Mouse (Mus musculus) myocyte (in vitro differentiated cells): ENCODE data around the gene Ascc1. TPM values are rescaled to one million over a fixed set of nuclear protein-coding genes. Genes with fewer than 3 reads are reported as not detected.

Source experiments
- H3K27me3 ChIP-seq: one replicate; pipeline ENCODE4 v1.6.1; 2011; ENCODE audit not compliant: control insufficient read depth, insufficient read depth, insufficient read length
- H3K36me3 ChIP-seq: one replicate; pipeline ENCODE4 v1.6.1; 2011; ENCODE audit not compliant: control insufficient read depth, insufficient read depth
- H3K4me2 ChIP-seq: one replicate; pipeline ENCODE4 v1.6.1; 2011; ENCODE audit warnings: low read depth, control low read depth
- H3K4me3 ChIP-seq: one replicate; pipeline ENCODE4 v1.5.1; 2011; ENCODE audit warnings: mild to moderate bottlenecking, control low read depth, moderate library complexity
- H3K79me2 ChIP-seq: one replicate; pipeline ENCODE4 v1.6.1; 2011; ENCODE audit not compliant: control insufficient read depth, insufficient read depth
- H3ac ChIP-seq: one replicate; pipeline ENCODE4 v1.6.1; 2011; ENCODE audit not compliant: control insufficient read depth, insufficient read length
- CEBPB ChIP-seq: IDR thresholded peaks from 2 replicates; pipeline ENCODE4 v1.6.1; 2011; ENCODE audit warnings: mild to moderate bottlenecking, moderate library complexity; ENCODE audit not compliant: poor library complexity, insufficient read depth, severe bottlenecking
- E2F4 ChIP-seq: IDR thresholded peaks from one replicate; pipeline ENCODE4 v1.6.1; 2011; ENCODE audit warnings: mild to moderate bottlenecking, control low read depth, moderate library complexity; ENCODE audit not compliant: insufficient read depth
- MAX ChIP-seq: IDR thresholded peaks from one replicate; pipeline ENCODE4 v1.6.1; 2011; ENCODE audit warnings: low read depth, mild to moderate bottlenecking, control low read depth
- MYOD1 ChIP-seq, 3 experiments: IDR thresholded peaks; one replicate each; pipeline ENCODE4 v1.6.1; 2011; ENCODE audit warnings: control low read depth in 2 of 3, low read depth in 2 of 3, mild to moderate bottlenecking in 2 of 3, moderate library complexity in 1 of 3; ENCODE audit not compliant: insufficient read length in 2 of 3, control insufficient read depth in 1 of 3
- MYOG ChIP-seq, 3 experiments: IDR thresholded peaks; one replicate each; pipeline ENCODE4 v1.6.1; 2011; ENCODE audit warnings: control low read depth in 2 of 3, low read depth in 2 of 3, mild to moderate bottlenecking in 2 of 3; ENCODE audit not compliant: insufficient read length in 2 of 3, control insufficient read depth in 1 of 3, insufficient read depth in 1 of 3
- POLR2A ChIP-seq: IDR thresholded peaks from one replicate; pipeline ENCODE4 v1.6.1; 2011; ENCODE audit warnings: low read depth, mild to moderate bottlenecking, control low read depth, moderate library complexity; ENCODE audit not compliant: insufficient read length
- POLR2AphosphoS2 ChIP-seq: IDR thresholded peaks from one replicate; pipeline ENCODE4 v1.6.1; 2011; ENCODE audit warnings: low read depth, control low read depth; ENCODE audit not compliant: insufficient read length
- REST ChIP-seq: IDR thresholded peaks from one replicate; pipeline ENCODE4 v1.6.1; 2011; ENCODE audit warnings: mild to moderate bottlenecking, control low read depth, moderate library complexity; ENCODE audit not compliant: insufficient read depth, insufficient read length
- SRF ChIP-seq: IDR thresholded peaks from one replicate; pipeline ENCODE4 v1.6.1; 2011; ENCODE audit warnings: low read depth; ENCODE audit not compliant: control insufficient read depth, insufficient read length
- TCF12 ChIP-seq: IDR thresholded peaks from one replicate; pipeline ENCODE4 v1.6.1; 2011; ENCODE audit warnings: mild to moderate bottlenecking, control low read depth; ENCODE audit not compliant: poor library complexity, insufficient read depth, severe bottlenecking
- TCF3 ChIP-seq: IDR thresholded peaks from one replicate; pipeline ENCODE4 v1.6.1; 2011; ENCODE audit warnings: low read depth, control low read depth; ENCODE audit not compliant: insufficient read length
- USF1 ChIP-seq: IDR thresholded peaks from one replicate; pipeline ENCODE4 v1.6.1; 2011; ENCODE audit warnings: low read depth, mild to moderate bottlenecking, control low read depth, moderate library complexity
- polyA plus RNA-seq: library from polyadenylated mRNA; unstranded; fragments of >200 nt; fragmentation: generic; extraction: Trizol; gene quantifications from one replicate; pipeline ENCODE4 v1.2.1, GENCODE M21; 2012; ENCODE audit warnings: missing spikeins

Gene Ascc1
- polyA plus RNA-seq, 1 experiment: 36.7 TPM

DNA sequence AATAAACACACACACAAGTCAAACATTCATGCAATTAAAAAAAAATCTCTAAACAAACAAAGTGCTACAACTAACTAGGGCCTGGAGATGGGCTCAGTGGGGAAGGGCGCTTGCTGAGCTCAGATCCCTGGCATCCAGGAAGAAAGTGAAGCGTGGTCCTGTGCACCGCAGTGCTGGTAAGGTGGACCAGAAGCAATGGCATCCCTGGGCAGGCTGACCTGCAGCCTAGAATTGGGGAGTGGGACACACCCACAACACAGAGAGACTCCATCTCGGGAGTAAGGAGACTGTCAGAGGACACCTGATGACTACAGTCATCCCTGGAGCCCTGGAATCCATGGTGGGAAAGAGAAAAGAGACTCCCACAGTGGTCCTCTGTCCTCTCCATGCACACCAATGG, 29.2 kb upstream of the Ascc1 start:
- H3K27me3 ChIP-seq: no peaks in the 10 kb centered on the region
- no peak overlapping the region for H3K4me3 ChIP-seq
- H3ac ChIP-seq: no peak overlapping the region
- H3K79me2 ChIP-seq: no peaks in the 10 kb centered on the region
- H3K36me3 ChIP-seq: no peaks in the 10 kb centered on the region
- TF ChIP-seq MYOG (IDR thresholded peaks at IDR 0.05; ENCODE audit: control insufficient read depth in 1 of 3, insufficient read depth in 1 of 3, insufficient read length in 2 of 3, low read depth in 2 of 3): no peak
- TF ChIP-seq USF1: no peak
- no peak for TF ChIP-seq REST
- no peak for TF ChIP-seq E2F4
- no peak for TF ChIP-seq MYOD1 (IDR thresholded peaks at IDR 0.05; ENCODE audit: control insufficient read depth in 1 of 3, insufficient read length in 2 of 3, low read depth in 2 of 3)
- TF ChIP-seq SRF: no peak
- no peak for TF ChIP-seq CEBPB
- TF ChIP-seq POLR2AphosphoS2: no peak
- no peak for TF ChIP-seq MAX
- H3K4me2 ChIP-seq: no peak overlapping the region

GRCm38 (mm10) chr10:59974191-59974664, 28.4 kb upstream of the Ascc1 start:
- no peak overlapping the region for H3ac ChIP-seq
- TF ChIP-seq MAX (no peak), MYOD1 (IDR thresholded peaks at IDR 0.05; ENCODE audit: control insufficient read depth in 1 of 3, insufficient read length in 2 of 3, low read depth in 2 of 3) (no peak), E2F4 (no peak), CEBPB (no peak), TCF3 (no peak), POLR2AphosphoS2 (no peak), POLR2A (no peak), USF1 (no peak), REST (no peak), SRF (no peak)
- no peak overlapping the region for H3K4me3 ChIP-seq
- no peaks in the 10 kb centered on the region for H3K36me3 ChIP-seq
- H3K27me3 ChIP-seq: no peaks in the 10 kb centered on the region
- no peaks in the 10 kb centered on the region for H3K79me2 ChIP-seq
- no peak overlapping the region for H3K4me2 ChIP-seq

DNA sequence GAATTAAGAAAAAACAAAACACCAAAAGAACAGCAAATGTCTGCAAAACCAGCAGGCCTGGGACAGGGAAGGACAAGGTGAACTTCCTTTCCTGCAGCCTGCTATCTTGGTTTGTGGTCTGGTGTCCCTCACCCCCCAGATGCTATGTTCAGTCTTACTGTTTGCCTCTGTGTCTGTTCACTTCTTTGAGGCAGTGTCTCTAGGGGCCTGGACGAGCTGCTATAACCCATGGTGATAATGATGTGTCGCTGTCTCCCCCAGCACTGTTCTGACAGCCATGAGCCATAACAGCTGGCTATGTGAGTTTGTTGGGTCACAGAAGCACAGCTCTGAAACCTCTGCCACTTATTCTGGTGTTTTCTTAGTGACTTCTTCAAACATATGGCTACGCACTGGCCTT, 27.8 kb upstream of the Ascc1 start:
- TF ChIP-seq POLR2A (no peak), E2F4 (no peak), MAX (no peak), TCF3 (no peak), CEBPB (no peak), REST (no peak), MYOD1 (IDR thresholded peaks at IDR 0.05; ENCODE audit: control insufficient read depth in 1 of 3, insufficient read length in 2 of 3, low read depth in 2 of 3) (no peak), USF1 (no peak), POLR2AphosphoS2 (no peak), MYOG (IDR thresholded peaks at IDR 0.05; ENCODE audit: control insufficient read depth in 1 of 3, insufficient read depth in 1 of 3, insufficient read length in 2 of 3, low read depth in 2 of 3) (no peak), TCF12 (no peak)
- no peak overlapping the region for H3K4me2 ChIP-seq
- H3K79me2 ChIP-seq: no peaks in the 10 kb centered on the region
- H3K27me3 ChIP-seq: no peaks in the 10 kb centered on the region
- no peak overlapping the region for H3ac ChIP-seq
- no peaks in the 10 kb centered on the region for H3K36me3 ChIP-seq
- H3K4me3 ChIP-seq: no peak overlapping the region

DNA sequence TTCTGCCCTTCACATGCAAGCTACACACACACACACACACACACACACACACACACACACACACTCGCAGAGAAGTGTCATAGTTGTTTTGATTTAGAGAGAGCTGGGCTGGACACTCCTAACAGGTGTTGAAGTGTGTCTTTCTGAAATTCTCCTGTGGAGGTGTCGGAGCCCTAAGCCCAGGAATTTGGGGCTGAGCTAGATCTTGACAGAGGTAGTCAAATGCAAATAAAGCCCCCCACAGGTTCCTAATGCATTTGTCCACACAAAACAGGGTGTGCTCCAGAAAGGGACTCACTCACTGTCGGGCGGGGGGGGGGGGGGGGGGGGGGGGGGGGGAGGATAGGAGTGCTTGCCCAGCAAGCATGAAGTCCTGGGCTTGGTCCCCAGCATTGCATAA, 25.5 kb upstream of the Ascc1 start:
- Histone ChIP-seq H3ac (no peak overlapping the region), H3K36me3 (no peaks in the 10 kb centered on the region), H3K4me2 (peak overlapping the region; percentile 51), H3K4me3 (no peak overlapping the region), H3K79me2 (no peaks in the 10 kb centered on the region), H3K27me3 (no peaks in the 10 kb centered on the region)
- no peak for TF ChIP-seq POLR2A
- no peak for TF ChIP-seq REST
- no peak for TF ChIP-seq TCF3
- TF ChIP-seq SRF: no peak
- no peak for TF ChIP-seq TCF12
- no peak for TF ChIP-seq USF1
- TF ChIP-seq CEBPB: no peak
- no peak for TF ChIP-seq POLR2AphosphoS2

DNA sequence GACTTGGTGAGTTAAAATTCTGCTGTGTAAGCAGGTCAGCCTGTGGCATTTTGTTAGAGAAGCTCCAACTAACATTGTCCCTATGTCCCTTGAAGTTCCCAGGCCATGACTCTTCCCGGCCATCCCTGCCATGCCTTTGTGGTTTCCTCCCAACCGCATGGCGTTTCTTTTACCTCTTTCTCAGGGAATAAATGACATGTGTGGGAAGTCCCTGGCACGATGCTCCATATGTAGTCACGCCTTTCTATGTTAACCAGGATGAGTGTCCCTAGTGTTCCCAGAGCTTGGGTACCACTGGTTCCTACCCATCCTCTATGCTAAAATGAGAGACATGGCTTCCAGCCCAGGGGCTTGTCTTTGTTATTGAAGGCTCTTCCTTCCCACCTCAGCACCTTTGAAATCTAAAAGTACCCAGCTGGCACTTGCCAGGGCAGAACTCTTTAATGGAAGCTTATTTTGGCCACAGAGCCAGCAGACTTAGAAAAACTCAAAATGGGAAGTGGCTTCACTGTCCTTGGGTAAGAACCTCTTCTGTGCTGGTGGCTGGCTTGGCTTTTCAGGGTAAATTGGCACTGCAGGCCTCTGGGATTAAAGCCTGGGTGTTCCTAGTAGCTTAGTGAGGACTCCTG, 24.8 kb upstream of the Ascc1 start:
- Histone ChIP-seq H3K27me3 (no peaks in the 10 kb centered on the region), H3K4me3 (no peak overlapping the region), H3K4me2 (peak overlapping the region; percentile 51), H3ac (no peak overlapping the region), H3K36me3 (no peaks in the 10 kb centered on the region), H3K79me2 (no peaks in the 10 kb centered on the region)
- TF ChIP-seq MYOG (IDR thresholded peaks at IDR 0.05; ENCODE audit: control insufficient read depth in 1 of 3, insufficient read depth in 1 of 3, insufficient read length in 2 of 3, low read depth in 2 of 3): no peak
- no peak for TF ChIP-seq USF1
